Mouse (Mus musculus): ENCODE results near the gene Irf7.

The Irf7 gene

GRCm38 (mm10) chr7:141288042-141288441, 21.8 kb upstream of the Irf7 start:
- Histone ChIP-seq H3K36me3 (ENCODE audit: control insufficient read depth, insufficient read depth, low read length, poor library complexity, severe bottlenecking) (no peaks in the 10 kb centered on the region), H3K27me3 (ENCODE audit: control insufficient read depth, insufficient read depth, low read length, poor library complexity, severe bottlenecking) (no peaks in the 10 kb centered on the region; the same call in 1 of the 2 replicates)
- no peak for DNase-seq (ENCODE audit: low read depth, low spot score)

GRCm38 (mm10) chr7:141282756-141283155, 16.5 kb upstream of the Irf7 start:
- no peak for DNase-seq (ENCODE audit: low read depth, low spot score)
- no peaks in the 10 kb centered on the region for H3K36me3 ChIP-seq (ENCODE audit: control insufficient read depth, insufficient read depth, low read length, poor library complexity, severe bottlenecking)
- H3K27me3 ChIP-seq (ENCODE audit: control insufficient read depth, insufficient read depth, low read length, poor library complexity, severe bottlenecking), result no peaks in the 10 kb centered on the region

- no peak for DNase-seq (ENCODE audit: low read depth, low spot score)
- H3K27me3 ChIP-seq (ENCODE audit: control insufficient read depth, insufficient read depth, low read length, poor library complexity, severe bottlenecking), result no peaks in the 10 kb centered on the region
- no peaks in the 10 kb centered on the region for H3K36me3 ChIP-seq (ENCODE audit: control insufficient read depth, insufficient read depth, low read length, poor library complexity, severe bottlenecking)
Observed at GRCm38 (mm10) chr7:141281442-141281841, 15.2 kb upstream of the Irf7 start.

- peak; percentile 31 for DNase-seq (ENCODE audit: low read depth, low spot score)
- Histone ChIP-seq H3K36me3 (ENCODE audit: control insufficient read depth, insufficient read depth, low read length, poor library complexity, severe bottlenecking) (no peaks in the 10 kb centered on the region), H3K27me3 (ENCODE audit: control insufficient read depth, insufficient read depth, low read length, poor library complexity, severe bottlenecking) (no peaks in the 10 kb centered on the region)
Observed at GRCm38 (mm10) chr7:141278766-141279590, 12.7 kb upstream of the Irf7 start, which contains the start of gene Sct. Sct (minus strand) TSS chr7:141279133.

- Histone ChIP-seq H3K36me3 (ENCODE audit: control insufficient read depth, insufficient read depth, low read length, poor library complexity, severe bottlenecking) (no peaks in the 10 kb centered on the region), H3K27me3 (ENCODE audit: control insufficient read depth, insufficient read depth, low read length, poor library complexity, severe bottlenecking) (no peaks in the 10 kb centered on the region)
- no peak for DNase-seq (ENCODE audit: low read depth, low spot score)
Observed at GRCm38 (mm10) chr7:141277701-141278678, 11.7 kb upstream of the Irf7 start.

- DNase-seq (ENCODE audit: low read depth, low spot score), result peak; percentile 69
Observed at GRCm38 (mm10) chr7:141276546-141276945, 10.3 kb upstream of the Irf7 start, which contains the start of gene Cdhr5. Cdhr5 (minus strand) TSS chr7:141276786.

GRCm38 (mm10) chr7:141275356-141275755, 9.1 kb upstream of the Irf7 start:
- no peaks in the 10 kb centered on the region for H3K36me3 ChIP-seq (ENCODE audit: control insufficient read depth, insufficient read depth, low read length, poor library complexity, severe bottlenecking)
- DNase-seq (ENCODE audit: low read depth, low spot score), result peak; percentile 38
- no peaks in the 10 kb centered on the region for H3K27me3 ChIP-seq (ENCODE audit: control insufficient read depth, insufficient read depth, low read length, poor library complexity, severe bottlenecking)

More at GRCm38 (mm10) chr7:141276546-141276945, 10.3 kb upstream of the Irf7 start, which contains the start of gene Cdhr5:
- Histone ChIP-seq H3K36me3 (ENCODE audit: control insufficient read depth, insufficient read depth, low read length, poor library complexity, severe bottlenecking) (no peaks in the 10 kb centered on the region), H3K27me3 (ENCODE audit: control insufficient read depth, insufficient read depth, low read length, poor library complexity, severe bottlenecking) (no peaks in the 10 kb centered on the region)

GRCm38 (mm10) chr7:141270631-141271030, 4.3 kb upstream of the Irf7 start:
- no peaks in the 10 kb centered on the region for H3K27me3 ChIP-seq (ENCODE audit: control insufficient read depth, insufficient read depth, low read length, poor library complexity, severe bottlenecking)
- DNase-seq (ENCODE audit: low read depth, low spot score), result no peak
- no peaks in the 10 kb centered on the region for H3K36me3 ChIP-seq (ENCODE audit: control insufficient read depth, insufficient read depth, low read length, poor library complexity, severe bottlenecking)

- Histone ChIP-seq H3K36me3 (ENCODE audit: control insufficient read depth, insufficient read depth, low read length, poor library complexity, severe bottlenecking) (no peaks in the 10 kb centered on the region), H3K27me3 (ENCODE audit: control insufficient read depth, insufficient read depth, low read length, poor library complexity, severe bottlenecking) (no peaks in the 10 kb centered on the region)
- DNase-seq (ENCODE audit: low read depth, low spot score), result no peak
Observed at GRCm38 (mm10) chr7:141269273-141269545, 2.9 kb upstream of the Irf7 start.

GRCm38 (mm10) chr7:141268466-141269272, 2.4 kb upstream of the Irf7 start:
- peak; percentile 41 for DNase-seq (ENCODE audit: low read depth, low spot score)

GRCm38 (mm10) chr7:141265411-141265738, 906 bp downstream of the Irf7 start:
- DNase-seq (ENCODE audit: low read depth, low spot score), result no peak
- Histone ChIP-seq H3K27me3 (ENCODE audit: control insufficient read depth, insufficient read depth, low read length, poor library complexity, severe bottlenecking) (no peaks in the 10 kb centered on the region), H3K36me3 (ENCODE audit: control insufficient read depth, insufficient read depth, low read length, poor library complexity, severe bottlenecking) (peaks cover 11% of the 10 kb centered on the region)

More at GRCm38 (mm10) chr7:141268466-141269272, 2.4 kb upstream of the Irf7 start:
- H3K27me3 ChIP-seq (ENCODE audit: control insufficient read depth, insufficient read depth, low read length, poor library complexity, severe bottlenecking), result no peaks in the 10 kb centered on the region
- H3K36me3 ChIP-seq (ENCODE audit: control insufficient read depth, insufficient read depth, low read length, poor library complexity, severe bottlenecking), result no peaks in the 10 kb centered on the region

- peak; percentile 71 for DNase-seq (ENCODE audit: low read depth, low spot score)
- peaks cover 15% of the 10 kb centered on the region for H3K36me3 ChIP-seq (ENCODE audit: control insufficient read depth, insufficient read depth, low read length, poor library complexity, severe bottlenecking)
- H3K27me3 ChIP-seq (ENCODE audit: control insufficient read depth, insufficient read depth, low read length, poor library complexity, severe bottlenecking), result no peaks in the 10 kb centered on the region
Observed at GRCm38 (mm10) chr7:141264761-141265410, 1.4 kb downstream of the Irf7 start.

- no peaks in the 10 kb centered on the region for H3K27me3 ChIP-seq (ENCODE audit: control insufficient read depth, insufficient read depth, low read length, poor library complexity, severe bottlenecking)
- no peak for DNase-seq (ENCODE audit: low read depth, low spot score)
- H3K36me3 ChIP-seq (ENCODE audit: control insufficient read depth, insufficient read depth, low read length, poor library complexity, severe bottlenecking), result peaks cover 21% of the 10 kb centered on the region
Observed at GRCm38 (mm10) chr7:141264041-141264700, 2.1 kb downstream of the Irf7 start.

Measured in splenic B cell, adult 2 months (primary cell).